Mouse (Mus musculus) megakaryocyte, adult 5-6 weeks (primary cell): Measurements from ENCODE around the gene Ireb2. TPM values are rescaled to one million over a fixed set of nuclear protein-coding genes. Genes with fewer than 3 reads are reported as not detected.

Experiments
- total RNA-seq, 2 experiments: library from RNA; stranded (forward) in 1 of 2; stranded (reverse) in 1 of 2; fragments of 153-499, 151-499 nt in 1 of 2; fragments of 221-1000, 200-1000 nt in 1 of 2; gene quantifications; 2 replicates each; pipeline versions ENCODE4 v1.2.3 to v1.2.4; 2015 to 2017

Gene Ireb2
- total RNA-seq, 2 experiments from 2014 or later = 37.6 to 47.9 TPM

Other genes with a start within 250 kb of the Ireb2 start
- gene Acsbg1, start 201.9 kb upstream of the Ireb2 start, total RNA-seq (2015) = 0.25 and 0.75 TPM in 2 replicates
- gene Acsbg1, start 201.9 kb upstream of the Ireb2 start, total RNA-seq (2017) = 0.20 and 0.40 TPM in 2 replicates
- gene Dnaja4, start 164.9 kb upstream of the Ireb2 start, total RNA-seq (2015) = 0.84 and 1.6 TPM in 2 replicates
- gene Dnaja4, start 164.9 kb upstream of the Ireb2 start, total RNA-seq (2017) = 0.62 and 3.7 TPM in 2 replicates
- 58.3 and 68.3 TPM in 2 replicates for gene Wdr61, start 129.3 kb upstream of the Ireb2 start, total RNA-seq (2015)
- gene Wdr61, start 129.3 kb upstream of the Ireb2 start, total RNA-seq (2017) = 38.9 and 43.2 TPM in 2 replicates
- gene Crabp1, start 99.0 kb upstream of the Ireb2 start, total RNA-seq (2015) = not detected in 2 replicates
- not detected in 2 replicates for gene Crabp1, start 99.0 kb upstream of the Ireb2 start, total RNA-seq (2017)
- gene Hykk, start 53.5 kb downstream of the Ireb2 start, total RNA-seq (2015) = 0.07 and 0.09 TPM in 2 replicates
- gene Hykk, start 53.5 kb downstream of the Ireb2 start, total RNA-seq (2017) = 0.12 and 0.22 TPM in 2 replicates
- gene Psma4, start 87.0 kb downstream of the Ireb2 start, total RNA-seq (2015) = 291 and 300 TPM in 2 replicates
- gene Psma4, start 87.0 kb downstream of the Ireb2 start, total RNA-seq (2017) = 323 and 387 TPM in 2 replicates
- not detected in 2 replicates for gene AY074887, start 87.2 kb downstream of the Ireb2 start, total RNA-seq (2015)
- 0.65 TPM in 1 of 2 replicates, not detected in the other for gene AY074887, start 87.2 kb downstream of the Ireb2 start, total RNA-seq (2017)
- gene Chrna5, start 117.1 kb downstream of the Ireb2 start, total RNA-seq (2015) = not detected in 2 replicates
- not detected in 2 replicates for gene Chrna5, start 117.1 kb downstream of the Ireb2 start, total RNA-seq (2017)
- gene Chrna3, start 162.8 kb downstream of the Ireb2 start, total RNA-seq (2015) = not detected in 2 replicates
- gene Chrna3, start 162.8 kb downstream of the Ireb2 start, total RNA-seq (2017) = not detected in 2 replicates
- not detected in 2 replicates for gene Chrnb4, start 185.0 kb downstream of the Ireb2 start, total RNA-seq (2015)
- 0.04 TPM in 1 of 2 replicates, not detected in the other for gene Chrnb4, start 185.0 kb downstream of the Ireb2 start, total RNA-seq (2017)